Mouse (Mus musculus) lung, adult 18-20 months (tissue): ENCODE results near the gene Tifab.
"Not testable (repeated sequence)": the region's sequence is repeated elsewhere in the genome, so short reads cannot be mapped to it uniquely, and the experiment has no call there.

Source experiments
- DNase-seq, 2 experiments: peaks; one replicate each; pipeline ENCODE4 v3.0.0; 2022; ENCODE audit warnings: mixed read lengths in 2 of 2

Gene Tifab

GRCm38 (mm10) chr13:56178416-56179035 is at the start of gene Tifab:
Gene Tifab (minus strand): TSS chr13:56178885.
- DNase-seq: peak in 1 of 2 experiments; percentile 33

DNA sequence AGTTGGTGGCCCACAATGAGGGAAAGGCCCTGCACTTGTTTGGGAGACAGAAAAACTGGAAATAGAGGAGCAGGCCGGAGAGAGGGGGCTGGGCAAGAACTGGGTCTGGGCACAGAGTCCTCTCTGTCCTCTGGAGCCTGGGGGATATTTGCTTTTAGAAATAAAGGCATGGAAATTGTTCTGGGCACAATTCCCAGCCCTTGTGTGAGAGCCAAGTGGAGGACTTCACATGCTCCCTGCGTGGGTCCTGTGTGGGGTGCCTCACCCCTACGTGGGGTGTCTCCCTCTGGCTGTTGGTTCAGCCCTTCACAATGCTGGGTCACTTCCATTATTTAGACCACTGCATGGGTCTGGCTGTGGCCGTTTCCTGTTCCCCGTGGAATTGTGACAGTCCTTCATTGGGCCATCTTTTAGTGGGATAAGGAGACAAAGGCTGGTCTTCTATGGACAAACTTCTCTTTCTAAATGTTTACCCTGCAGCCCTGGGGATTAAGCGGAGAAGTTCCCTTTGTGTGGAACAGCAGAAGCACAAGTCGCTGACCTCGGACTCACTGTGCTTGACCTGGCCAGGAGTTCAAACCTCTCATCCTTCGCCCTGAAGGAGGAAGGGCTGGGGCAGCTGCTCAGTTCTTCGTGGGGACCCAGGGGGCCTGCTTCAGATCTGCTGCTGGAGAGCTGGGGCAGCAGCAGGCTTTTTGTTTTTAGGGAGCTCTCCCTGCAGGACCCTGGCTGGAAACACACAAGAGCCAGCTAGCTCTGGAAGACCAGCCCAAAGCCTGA is 47.7 kb upstream of the Tifab start:
- DNase-seq: no peak

- no peak for DNase-seq
Measured at GRCm38 (mm10) chr13:56223625-56224024, 44.9 kb upstream of the Tifab start.

GRCm38 (mm10) chr13:56222849-56223246 is 44.2 kb upstream of the Tifab start:
- DNase-seq: no peak

DNA sequence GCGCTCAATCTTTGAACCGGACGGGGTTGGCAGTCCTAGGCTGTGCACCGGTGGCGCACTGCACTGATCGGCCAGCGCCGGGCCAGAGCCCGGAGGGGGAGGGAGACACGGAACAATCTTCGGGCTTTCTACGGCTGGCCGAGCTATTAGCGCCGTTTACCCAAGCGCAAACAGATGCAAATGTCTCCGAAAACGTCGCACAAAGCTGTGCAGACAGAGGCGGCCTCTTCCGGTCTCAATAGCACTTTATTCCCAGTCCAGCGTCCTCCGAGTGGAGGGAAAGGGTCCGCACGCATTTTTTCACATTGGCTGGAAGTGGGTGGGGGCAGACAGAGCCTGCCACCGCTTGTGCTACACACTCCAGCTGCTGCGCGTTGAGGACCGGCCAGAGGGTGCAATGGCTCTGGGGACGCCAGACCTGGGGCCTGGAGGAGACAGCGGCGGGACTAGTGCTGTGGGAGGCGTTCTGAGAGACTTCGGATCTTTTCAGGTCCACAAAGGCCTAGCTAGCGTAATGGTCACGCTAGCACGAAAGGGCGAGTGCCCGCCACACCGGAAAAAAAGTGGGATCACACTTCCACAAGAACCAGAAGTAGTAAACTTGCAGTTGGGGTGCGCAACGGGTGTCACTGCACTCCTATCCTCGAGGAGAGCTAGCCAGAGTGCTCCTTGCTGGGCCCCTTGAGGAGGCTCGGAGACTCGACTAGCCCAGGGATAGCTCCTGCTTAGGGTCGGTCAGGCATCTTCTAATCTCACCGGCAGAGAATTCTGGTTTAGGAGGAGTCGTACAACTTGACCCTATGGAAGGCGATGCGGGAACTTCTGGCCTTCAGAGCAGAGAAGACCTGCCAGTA is 43.5 kb upstream of the Tifab start:
- no peak for DNase-seq

GRCm38 (mm10) chr13:56221129-56221910 is 42.6 kb upstream of the Tifab start:
- no peak for DNase-seq

- no peak for DNase-seq
Measured at GRCm38 (mm10) chr13:56219254-56219653, 40.6 kb upstream of the Tifab start.

GRCm38 (mm10) chr13:56216090-56216489 is 37.4 kb upstream of the Tifab start:
- DNase-seq: no peak

- DNase-seq: no peak
Measured at GRCm38 (mm10) chr13:56214633-56215032, 35.9 kb upstream of the Tifab start.

DNA sequence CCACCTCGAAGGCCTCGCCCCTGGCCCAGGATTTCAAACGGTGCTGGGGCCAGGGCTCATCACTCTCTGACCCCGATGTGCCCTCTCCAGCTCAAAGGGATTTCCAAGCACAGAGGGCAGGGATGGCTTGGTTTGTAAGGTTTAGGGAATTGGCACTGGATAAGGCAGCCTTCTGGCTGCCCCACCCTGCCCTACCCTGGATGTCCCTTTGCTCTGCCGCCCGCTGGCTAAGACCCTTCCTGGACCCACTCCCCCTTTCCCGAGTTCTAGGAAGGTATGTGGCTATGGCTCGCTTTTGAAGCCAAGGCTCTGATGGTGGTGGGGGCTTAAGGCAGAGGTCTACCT is 30.4 kb upstream of the Tifab start:
- no peak for DNase-seq

DNA sequence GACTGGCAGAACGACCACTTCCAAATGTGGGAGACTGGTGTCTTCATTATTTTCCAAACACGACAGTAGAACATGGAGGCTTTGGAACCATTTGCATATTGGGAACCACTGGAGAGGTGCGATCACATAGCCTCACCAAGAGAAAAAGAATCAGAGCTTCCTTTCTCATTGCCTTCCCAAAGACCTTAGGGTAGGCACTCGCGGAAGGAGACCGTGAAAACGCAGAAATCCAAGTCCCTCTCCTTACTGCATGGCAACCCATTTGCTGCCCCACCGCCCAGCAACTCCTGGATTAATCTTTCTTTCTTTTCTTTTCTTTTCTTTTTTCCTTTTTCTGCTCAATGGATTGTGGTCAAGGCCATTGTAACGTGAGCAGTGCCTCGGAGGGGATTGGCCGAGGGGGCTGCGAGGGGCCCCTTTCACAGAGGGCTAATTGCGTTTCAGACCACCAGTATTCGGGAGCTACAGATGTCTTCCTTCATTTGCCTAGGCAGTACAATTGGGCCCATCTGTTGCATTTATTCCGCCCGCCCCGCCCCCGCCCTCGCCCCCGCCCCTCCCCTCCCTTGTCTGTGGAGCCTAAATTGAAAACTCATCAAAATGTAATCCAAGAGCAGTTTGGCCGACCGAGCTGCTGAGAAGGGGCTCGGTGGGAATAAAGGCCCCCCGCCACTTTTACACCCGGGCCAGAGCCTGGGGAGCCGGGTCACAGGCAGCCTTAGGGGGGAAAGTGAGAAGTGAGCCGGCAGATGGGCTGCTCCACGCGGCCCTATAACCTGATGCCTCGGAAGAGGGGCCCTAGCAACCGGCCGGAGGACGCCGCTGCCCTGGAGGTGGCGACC is 29.8 kb upstream of the Tifab start:
- no peak for DNase-seq

DNA sequence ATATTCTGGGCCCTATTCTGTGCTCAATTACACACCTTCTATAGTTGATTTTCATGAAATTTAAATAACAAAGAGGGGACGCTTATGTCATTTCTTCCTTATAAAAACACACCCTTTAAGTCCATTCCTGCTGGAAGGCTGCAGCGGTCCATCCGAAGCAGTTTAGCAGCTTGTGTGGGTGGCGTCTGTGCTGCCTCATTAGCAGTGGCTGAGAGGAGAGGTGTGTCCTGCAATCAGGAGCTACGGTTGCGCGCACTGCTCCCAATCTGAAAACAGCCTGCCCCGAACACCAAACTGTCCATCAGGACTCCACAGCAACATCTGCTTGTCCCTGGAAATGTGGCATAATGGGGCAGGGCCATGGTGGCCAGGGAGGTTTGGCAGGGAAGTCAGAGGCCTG is 20.8 kb upstream of the Tifab start:
- DNase-seq: no peak

DNA sequence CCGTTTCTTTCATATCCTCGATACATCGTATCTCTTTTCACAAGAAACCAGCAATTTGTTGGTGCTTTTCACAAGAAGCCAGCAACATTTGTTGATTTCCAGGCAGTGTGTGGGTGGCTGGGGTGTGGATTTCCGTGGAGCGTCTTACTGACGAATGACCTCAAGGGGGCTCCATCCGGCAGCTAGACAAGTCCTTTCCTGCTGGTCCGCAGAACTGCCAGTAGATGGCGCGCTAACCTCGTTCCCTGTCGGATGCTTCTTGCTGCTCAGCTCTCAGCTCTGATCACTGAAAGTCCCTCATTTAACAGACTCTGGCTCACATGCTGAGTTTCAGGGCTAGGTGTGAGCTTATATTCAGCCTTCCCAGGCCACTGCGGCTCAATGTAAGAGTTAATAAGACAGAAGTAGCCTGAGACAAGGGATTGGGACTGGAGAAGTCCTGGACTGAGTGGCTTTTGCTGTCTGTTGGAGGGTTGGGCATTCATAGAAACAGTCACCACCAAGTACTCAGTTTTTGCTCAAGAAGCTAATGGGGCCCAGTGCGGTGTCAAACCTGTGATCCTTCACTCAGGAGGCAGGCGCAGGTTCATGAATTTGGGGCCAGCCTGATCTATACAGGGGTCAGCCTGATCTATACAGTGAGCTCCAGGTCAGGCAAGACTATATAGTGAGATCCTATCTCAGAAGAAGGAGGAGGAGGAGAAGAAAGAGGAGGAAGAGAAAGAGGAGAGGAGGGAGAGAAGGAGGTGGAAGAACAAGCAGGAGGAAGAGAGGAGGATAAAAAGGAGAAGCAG is 19.0 kb upstream of the Tifab start:
- peak; percentile 75 to 82 for DNase-seq

DNA sequence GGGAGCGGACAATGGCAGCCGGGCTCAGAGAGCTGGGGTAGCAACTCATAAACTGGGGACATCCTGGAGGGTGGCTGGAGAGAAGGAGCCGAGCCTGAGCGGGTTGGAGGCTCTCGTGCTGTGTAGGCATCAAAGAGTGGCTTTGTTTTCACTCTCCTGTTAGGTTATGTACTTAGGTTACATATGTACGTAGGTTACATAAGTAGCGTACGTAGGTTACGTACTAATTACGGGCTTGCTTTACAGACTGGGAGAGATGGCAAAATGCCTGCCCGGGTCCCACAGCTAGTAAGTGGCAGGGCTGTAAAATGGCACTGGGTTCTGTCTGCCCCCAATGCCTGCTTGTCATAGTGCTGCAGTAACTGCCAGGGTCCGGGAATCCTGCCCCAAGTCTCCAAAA is 18.3 kb upstream of the Tifab start:
- no peak for DNase-seq

GRCm38 (mm10) chr13:56195824-56196223 is 17.1 kb upstream of the Tifab start:
- not testable (repeated sequence) for DNase-seq

- DNase-seq: not testable (repeated sequence)
Measured at GRCm38 (mm10) chr13:56194181-56194580, 15.5 kb upstream of the Tifab start.

DNA sequence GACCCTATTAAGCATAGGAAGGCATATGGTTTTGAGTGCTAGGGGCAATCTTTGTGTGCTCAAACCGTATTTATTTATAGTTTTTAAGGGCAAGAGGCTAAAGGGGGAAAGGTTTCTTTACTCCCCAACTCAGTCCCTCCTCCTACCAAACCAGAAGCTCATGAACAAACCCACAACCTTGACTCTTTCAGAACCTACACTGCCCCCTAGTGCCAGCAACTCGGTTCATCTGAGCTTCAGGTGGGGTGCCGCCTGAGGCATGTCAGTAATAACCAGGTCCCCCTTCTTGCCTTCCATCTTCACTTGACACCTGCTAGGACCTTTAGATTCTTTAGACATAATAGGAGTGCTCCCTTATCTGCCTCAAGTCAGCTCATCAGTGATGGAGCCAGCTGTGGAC is 12.5 kb upstream of the Tifab start:
- DNase-seq: peak; percentile 43 to 45

- DNase-seq: no peak
Measured at GRCm38 (mm10) chr13:56189688-56190087, 11.0 kb upstream of the Tifab start.

- DNase-seq: no peak
Measured at GRCm38 (mm10) chr13:56183687-56184086, 5.0 kb upstream of the Tifab start.

DNA sequence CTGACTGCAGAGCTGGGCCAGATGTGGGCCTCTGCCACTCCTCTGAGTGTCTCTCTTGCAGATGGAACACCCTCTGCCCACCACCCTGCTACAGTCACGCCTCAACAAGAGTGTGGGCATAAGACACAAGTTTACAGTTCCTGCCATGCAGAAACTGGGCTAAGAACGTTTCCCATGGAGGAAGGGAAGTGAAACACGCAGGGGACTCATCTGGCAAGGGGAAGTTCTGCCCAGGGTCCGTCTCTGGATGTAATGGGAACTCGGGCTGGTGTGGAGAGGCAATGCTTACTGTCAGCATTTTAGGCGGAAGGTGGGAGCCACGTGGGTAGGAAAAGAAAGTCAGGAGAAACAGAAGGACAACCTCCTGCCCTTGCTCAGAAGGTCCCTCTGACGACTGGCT is 2.7 kb upstream of the Tifab start:
- peak; percentile 55 to 63 for DNase-seq

GRCm38 (mm10) chr13:56176310-56176709 is 2.4 kb downstream of the Tifab start:
- no peak for DNase-seq
